Mouse (Mus musculus): Measurements from ENCODE around the gene Tbx22.

The Tbx22 gene

DNA sequence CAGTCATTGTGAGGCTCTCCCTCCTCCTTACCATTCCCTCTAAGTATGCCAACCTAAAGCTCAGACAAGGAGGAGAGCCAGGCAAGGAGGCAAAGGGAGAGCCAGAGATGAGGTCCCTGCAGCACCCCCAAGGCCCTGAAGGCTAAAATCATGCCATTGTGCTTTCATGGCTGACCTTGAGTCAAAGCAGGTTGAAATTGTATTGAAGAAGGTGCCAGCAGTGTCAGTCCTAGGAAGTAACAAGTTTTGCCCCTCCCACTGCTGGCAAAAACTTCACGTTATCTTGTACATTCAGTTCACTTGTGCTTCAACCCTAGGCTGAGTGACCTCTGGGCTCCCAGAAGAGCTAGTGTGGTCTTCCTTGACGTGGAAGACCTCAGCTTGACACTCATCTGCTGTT lies at the start of gene Tbx22:
Tbx22 (plus strand) TSS at position 301 of the 400 bp plus-strand sequence.
- no peak for DNase-seq (ENCODE audit: low read depth, low spot score)

DNA sequence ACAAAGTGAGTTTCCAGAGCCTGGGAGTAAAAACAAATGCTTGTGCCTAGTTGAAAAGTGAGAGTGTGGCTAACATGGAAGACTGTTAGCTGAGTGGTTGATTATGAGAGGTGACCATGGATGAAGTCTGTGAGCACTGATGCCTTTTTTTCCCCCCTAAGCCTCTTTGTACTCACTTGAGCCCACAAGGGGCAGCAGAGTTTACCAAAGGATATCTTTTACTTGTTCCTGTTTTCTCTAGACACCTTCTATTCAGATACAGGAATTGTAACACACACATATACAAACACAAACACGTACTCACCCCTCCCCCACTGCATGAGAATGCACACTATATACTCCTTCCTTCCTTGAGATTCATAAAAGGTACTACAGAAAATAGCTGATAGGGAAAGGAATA lies 913 bp downstream of the Tbx22 start:
- no peak for DNase-seq (ENCODE audit: low read depth, low spot score)

DNA sequence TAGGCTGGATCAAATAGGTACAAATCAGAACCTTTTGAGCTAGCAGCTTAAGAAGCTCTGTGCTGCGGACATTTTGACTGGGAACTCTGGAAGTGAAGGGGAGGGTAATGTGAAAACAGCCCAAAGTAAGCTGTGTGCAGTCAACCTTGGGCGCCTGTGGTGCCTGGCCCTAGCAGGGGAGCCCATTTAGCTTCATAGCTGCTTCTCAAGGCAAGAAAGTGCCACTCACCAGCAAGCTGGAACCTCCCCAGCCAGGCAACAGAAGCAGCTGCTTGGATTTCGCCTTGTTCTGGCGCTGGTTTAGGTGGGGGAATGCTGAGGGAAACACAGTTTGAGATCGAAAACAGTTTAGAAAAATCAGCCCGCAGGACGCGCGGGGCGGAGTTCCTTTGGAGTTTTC lies 11.4 kb downstream of the Tbx22 start:
- DNase-seq (ENCODE audit: low read depth, low spot score), result no peak

DNA sequence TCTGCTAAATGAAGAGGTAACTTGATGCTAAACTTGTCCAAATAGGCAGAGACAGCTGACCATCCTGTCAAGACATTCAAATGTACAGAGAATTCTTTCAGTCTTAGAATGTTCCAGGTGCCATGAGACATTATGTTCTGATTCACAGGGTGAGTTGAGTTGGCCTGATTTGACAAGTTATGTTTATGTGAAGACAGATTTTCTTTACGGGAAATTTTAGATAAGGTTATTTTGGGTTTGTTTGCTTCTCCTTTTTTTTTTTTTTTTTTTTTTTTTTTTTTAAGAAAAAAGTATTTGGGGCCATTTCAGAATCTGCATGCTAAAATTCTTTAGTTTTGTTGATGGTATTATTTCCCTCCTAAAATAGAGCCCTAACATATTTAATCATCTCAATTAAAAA lies 40.8 kb downstream of the Tbx22 start:
- no peak for DNase-seq (ENCODE audit: low read depth, low spot score)

DNA sequence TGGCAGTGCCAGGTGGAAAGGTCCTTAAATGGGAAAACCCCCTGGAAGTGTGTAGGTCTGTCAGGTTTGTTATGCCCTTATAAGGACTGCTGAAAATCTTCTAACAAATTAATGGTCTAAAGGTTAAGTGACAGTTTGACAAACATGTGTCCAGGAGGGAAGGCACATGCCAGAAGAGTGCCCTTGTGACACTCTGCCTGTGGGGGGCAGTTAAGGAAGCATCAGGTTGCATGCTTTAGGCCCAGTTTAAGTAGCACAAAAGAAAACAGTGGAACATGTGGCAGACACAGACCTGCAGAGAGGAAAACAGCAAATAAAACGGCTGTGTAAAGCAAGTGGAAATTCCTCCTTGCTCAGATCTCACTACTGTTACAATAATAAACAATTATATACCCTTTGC lies 55.8 kb downstream of the Tbx22 start:
- no peak for DNase-seq (ENCODE audit: low read depth, low spot score)

All from R1 (cell line).